Mouse (Mus musculus) inflammation-experienced regulatory T-cells, adult 6 months (primary cell): Measurements from ENCODE around the gene Ceacam1. TPM values are rescaled to one million over a fixed set of nuclear protein-coding genes. Genes with fewer than 3 reads are reported as not detected.
"Not testable (repeated sequence)": the region's sequence is repeated elsewhere in the genome, so short reads cannot be mapped to it uniquely, and the experiment has no call there.

Experiments used
- ATAC-seq: one replicate; pipeline ENCODE4 v1.8.0; 2017
- polyA plus RNA-seq, 3 experiments: library from polyadenylated mRNA; unstranded; fragments of 100-300 nt; shearing (Covaris generic); gene quantifications; one replicate each; pipeline ENCODE4 v1.2.1; 2017

The Ceacam1 gene
- polyA plus RNA-seq, 3 experiments from 2014 or later: 0.54 TPM; not detected in 2

DNA sequence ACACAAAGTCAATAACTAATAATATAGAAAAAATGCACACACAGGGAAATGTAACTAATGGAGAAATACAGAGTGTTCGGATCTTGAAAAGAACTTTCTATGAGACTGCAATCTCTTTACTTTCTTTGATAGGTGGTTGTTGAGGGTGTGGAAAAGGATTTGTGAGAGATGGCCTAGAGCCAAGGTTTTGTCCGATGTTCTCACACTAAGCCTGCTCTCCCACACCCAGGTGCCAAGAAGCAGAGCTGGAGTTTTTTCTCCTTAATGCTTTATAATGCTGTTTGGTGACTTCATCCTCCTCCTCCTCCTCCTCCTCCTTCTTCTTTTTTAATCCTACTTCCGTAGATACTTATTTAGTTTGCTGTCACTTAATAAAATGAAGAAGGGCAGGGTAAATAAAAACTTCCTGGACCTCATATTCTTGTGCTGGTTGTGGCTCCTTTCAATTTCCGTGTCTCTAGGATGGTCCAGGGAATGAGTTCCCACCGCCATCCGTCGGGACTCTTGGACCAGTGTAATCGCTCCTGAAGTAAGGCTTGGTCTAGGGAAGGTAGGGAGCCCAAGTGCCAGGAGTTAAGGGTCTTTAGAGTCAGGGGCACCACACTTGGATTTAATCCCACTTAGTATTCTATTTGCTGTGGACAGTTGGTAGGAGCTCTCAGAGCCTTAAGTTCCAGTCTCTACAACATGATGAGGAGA is 38.1 kb downstream of the Ceacam1 start:
- ATAC-seq: no peak

DNA sequence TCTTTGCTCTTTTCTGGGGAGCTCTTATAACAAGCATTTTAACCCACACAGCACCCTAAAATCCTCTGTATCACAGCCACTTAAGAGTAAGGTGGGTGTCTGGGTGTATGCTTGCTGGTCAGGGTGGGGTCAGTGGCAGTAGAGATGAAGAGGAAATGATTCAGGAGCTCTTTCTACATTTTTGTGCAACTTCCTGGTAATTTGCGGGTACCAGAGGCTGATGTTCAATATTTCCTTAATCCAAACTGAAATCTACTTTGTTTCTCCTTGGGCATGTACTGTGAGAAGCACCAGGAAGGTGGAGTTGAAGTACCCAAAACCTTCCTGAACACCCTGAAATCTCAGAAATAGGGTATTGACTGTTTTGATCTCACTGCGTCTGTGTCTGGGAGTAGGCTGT is 40.7 kb downstream of the Ceacam1 start:
- no peak for ATAC-seq

DNA sequence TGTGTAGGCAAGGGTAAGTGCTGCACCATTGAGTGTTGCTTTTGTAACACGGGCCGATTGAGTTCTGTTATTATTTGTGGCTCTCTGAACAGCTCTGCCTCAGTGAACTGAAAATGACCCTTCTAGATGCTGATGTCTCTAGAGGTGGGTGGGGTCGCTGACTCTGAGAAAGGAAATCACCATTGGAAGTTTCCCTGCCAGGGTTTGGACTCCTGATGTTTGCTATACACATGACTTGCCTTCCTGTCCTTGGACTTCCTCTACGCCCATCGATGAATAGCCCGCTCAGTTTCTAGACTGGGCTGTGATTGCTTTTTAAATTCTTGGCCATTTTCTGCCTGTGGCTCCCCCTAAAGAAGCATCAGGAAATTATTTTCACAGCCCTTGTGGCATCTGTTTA is 41.2 kb downstream of the Ceacam1 start:
- no peak for ATAC-seq

DNA sequence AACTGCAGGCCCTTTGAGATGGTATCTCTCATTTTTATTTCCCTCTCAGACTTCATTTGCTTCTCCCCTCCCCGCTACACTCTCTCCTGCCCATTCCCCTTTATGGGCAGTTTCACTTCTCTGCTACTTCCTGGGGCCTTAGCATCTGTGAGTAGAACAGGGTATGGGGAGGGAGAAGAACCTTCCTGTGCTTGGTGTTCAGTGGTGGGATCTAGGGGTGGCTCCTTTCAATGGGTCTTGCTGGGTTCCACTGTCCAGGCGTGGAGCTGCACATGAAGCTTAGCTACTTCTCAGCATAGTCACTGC is 41.9 kb downstream of the Ceacam1 start:
- no peak for ATAC-seq

DNA sequence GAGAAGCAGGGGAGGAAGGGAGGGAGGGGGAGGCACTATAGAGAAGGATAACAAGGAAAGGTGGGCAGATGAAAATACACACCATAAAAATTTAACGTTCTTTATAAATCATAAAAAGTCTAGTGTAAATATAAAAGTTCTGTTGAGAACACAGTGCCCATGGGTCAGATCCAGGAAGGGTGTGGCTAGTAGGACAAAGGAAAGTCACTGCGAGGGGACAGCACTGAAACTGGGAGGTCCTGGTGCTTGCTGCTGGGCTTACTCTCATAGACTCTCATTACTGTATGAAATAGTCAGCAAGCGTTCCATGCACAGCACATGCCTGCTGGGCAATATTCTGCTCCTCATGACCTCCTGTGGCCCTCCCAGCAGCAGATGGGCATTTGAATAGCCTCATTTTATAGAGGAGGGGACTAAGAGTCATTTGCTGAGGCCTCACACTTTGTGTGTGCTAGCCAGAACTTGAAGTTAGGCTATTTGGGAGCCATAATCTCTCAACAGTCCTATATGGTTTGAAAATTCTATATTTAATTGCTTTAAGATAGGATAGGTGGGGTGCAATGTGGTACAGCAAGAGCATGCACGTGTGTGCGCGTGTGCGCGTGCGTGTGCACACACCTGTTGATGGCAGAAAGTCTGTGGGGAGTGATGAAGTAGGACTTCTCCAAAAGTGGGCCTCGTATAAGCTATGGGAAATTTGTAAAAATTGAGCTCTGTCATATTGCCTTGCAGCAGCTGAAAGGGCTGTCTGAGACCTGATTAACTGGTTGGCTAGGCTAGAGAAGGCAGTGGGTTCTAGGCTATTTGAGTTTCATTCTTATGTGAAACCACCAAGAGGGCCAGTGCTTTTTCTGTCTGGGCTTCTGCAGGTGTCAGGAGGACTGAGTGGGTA is 42.5 kb downstream of the Ceacam1 start:
- no peak for ATAC-seq

- no peak for ATAC-seq
Measured at GRCm38 (mm10) chr7:25433781-25434560, 43.4 kb downstream of the Ceacam1 start.

DNA sequence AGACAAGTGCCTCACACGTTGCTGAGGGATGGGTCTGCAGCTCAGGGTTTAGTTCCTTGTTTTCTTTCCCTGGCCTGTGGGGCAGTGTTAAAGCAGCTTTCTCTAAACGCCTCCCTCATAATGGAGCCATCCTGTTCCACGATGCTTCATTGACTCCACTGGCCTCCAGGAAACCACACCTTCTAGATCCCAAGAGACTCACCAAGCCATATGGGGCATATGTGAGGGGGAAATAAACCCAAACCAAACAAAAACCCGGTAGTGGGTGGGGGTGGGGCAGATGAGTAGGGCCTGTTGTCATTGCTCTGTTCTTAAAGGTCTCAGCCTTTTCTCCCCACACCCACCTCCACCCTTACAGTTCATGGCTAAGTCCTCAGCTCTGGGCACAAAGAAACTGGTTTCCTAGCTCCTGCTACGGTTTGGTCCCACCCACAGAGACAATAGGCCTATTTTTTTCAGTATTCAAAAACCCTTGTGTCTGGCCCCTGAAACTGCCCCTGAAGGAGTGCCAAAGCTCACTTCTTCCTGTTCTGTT is 44.3 kb downstream of the Ceacam1 start:
- ATAC-seq: no peak

GRCm38 (mm10) chr7:25432381-25432780 is 45.0 kb downstream of the Ceacam1 start:
- ATAC-seq: no peak

DNA sequence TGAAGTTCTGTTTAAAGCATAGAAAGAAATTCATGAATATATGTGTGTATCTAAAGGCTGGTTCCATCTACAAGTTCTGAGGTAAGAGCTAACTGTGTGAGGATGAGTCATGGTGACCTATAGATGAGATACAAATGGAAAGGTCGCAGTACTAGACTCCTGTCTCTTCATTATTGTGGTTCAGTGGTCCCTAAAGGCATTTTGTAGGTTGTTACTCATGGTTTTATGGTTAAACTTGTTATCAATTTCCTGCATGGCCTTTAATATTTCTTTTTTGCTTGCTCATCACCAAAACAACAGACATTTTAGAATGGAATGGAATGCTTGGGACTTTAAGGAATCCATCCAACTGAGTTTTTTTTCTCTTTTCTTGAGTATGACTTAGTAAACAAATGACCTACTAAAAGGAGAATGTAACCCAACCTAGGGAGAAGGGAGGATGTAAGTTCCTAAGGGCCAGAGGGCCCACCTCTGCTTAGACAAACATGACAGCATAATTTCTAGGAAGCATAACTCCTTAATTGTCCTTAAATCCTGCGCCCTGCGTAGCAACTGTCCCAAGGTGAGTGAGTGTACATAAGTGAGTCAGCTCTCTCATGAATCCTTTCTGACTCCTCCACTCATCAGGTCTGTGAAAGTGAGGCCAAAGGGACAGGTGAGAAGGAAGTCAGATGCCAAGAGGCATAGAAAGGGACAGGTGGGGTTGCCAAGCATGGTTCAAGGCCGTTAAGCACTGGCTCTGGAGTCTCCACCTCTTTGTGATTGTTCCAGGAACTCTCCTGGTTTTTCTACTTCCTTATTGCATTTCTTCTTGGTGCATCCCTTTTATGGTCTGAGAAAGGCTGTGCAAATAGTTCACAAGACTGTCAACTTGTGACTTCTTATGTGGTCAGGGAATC is 47.3 kb downstream of the Ceacam1 start:
- no peak for ATAC-seq

- no peak for ATAC-seq
Measured at GRCm38 (mm10) chr7:25428321-25428720, 49.1 kb downstream of the Ceacam1 start.

DNA sequence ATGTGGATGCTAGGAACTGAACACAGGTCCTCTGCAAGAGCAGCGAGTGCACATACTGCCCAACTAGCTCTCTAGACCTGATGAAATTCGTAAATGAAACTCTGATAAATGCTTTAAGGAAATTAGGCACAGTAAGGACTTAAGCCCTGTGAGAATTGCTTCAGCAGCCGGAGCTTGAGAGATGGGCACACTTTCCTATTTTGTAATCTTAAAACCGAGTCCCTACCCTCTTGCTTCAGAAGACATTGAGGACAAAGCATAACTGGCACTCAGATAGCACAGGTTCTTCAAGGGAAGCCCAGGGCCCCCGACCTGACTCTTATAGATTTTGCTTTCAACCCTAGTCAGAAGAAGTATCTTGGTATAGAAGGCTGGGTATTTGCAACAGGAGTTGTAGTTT is 50.3 kb downstream of the Ceacam1 start:
- ATAC-seq: no peak

DNA sequence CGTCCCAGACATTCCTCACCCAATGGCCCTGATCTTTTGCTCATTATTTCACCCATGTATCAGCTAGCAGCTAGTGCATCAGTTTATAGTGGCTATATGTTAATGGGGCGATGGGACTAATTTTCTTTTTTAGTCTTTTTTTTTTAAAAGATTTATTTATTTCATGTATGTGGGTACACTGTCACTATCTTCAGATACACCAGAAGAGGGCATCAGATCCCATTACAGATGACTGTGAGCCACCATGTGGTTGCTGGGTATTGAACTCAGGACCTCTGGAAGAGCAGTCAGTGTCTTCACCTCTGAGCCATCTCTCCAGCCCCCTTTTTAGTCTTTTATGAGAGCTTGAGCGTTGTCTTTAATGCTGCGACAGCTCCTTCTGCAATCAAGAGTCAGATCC is 51.0 kb downstream of the Ceacam1 start:
- ATAC-seq: not testable (repeated sequence)

DNA sequence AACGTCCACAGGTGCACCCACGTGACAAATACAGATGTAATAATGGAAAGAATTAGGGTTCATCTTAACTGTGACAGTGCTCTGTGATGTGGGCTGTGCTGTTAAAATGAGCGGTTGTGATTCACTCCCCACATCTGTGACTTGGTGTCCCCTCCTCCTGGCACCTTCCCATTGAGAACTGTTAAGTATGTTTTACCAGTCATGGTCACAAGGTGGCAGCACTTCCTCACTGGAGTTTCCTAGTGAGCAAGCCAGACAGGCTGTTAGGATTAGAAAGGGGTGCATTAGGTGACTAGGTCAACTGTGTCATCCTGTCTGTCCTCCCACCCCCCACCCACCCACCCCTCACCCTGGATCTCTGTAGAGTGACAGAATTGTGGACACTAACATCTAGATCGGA is 53.0 kb downstream of the Ceacam1 start:
- no peak for ATAC-seq

DNA sequence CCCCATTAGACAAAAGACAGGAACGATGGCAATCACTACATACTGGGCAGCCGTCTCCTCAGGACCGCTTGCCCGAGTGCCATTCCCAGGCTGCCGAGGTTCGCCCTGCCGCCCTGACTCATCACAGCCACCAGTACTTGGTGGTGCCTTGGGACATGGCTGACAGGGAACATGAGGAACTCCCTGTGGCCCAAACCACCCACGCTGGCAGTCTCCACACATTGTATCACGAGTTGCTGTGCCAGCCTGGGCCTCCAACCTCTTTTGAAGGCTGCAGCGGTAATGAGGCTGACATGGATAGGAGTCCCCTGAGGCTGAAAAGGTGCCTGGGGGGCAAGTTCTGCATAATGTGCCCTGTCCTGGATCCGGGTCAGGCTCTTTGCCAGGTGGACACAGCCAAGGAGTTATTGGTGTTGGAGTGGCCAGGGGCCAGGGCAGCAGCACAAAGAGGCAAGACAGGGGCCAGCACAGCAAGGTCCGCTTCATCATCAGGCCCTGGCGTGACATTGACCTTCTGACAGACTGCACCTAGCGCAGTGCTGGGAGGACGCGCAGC is 55.0 kb downstream of the Ceacam1 start:
- ATAC-seq: no peak

- no peak for ATAC-seq
Measured at GRCm38 (mm10) chr7:25419943-25420342, 57.5 kb downstream of the Ceacam1 start.

- no peak for ATAC-seq
Measured at GRCm38 (mm10) chr7:25419536-25419935, 57.9 kb downstream of the Ceacam1 start.

GRCm38 (mm10) chr7:25417597-25417996 is 59.8 kb downstream of the Ceacam1 start:
- ATAC-seq: no peak

DNA sequence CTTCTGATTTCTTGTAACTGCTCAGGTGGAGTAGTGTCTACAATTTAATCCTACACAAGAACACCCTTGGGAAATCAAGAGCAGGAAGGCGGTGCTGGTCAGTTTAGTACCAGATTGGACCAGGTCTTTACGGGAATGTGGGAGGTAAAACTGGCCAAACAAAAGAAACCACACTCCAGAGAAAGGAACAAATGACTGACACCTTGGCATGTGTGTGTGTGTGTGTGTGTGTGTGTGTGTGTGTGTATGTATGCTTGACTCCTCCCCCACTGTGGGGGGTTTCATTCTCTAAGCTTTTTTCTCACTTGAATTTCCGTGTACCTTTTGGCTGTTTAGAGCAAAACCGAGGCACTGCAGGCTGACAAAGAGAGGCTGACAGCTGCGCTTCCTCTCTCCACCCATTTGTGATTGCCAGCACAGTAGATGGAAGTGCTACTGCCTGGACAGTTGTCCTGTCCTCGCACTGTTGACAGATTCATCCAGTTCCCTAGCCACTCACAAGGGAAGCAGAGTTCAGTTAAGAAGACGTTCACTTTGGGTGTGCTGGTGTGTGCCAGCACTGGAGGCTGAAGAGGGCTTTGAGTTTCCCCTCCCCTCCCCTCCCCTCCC is 64.5 kb downstream of the Ceacam1 start, which contains the start of gene Cxcl17:
Cxcl17 (minus strand) TSS at position 54 of the 609 bp plus-strand sequence.
- ATAC-seq: no peak

GRCm38 (mm10) chr7:25411861-25412260 is 65.5 kb downstream of the Ceacam1 start:
- ATAC-seq: no peak
